Mouse (Mus musculus) midbrain, embryonic 16.5 days (tissue): ENCODE measurements around the gene Itga4. TPM values are rescaled to one million over a fixed set of nuclear protein-coding genes. Genes with fewer than 3 reads are reported as not detected.

Source experiments
- ATAC-seq: fragments of 200-750 bp; cut with Nextera tagmentation; 2 replicates; pipeline ENCODE4 v1.8.0; 2017; ENCODE audit warnings: moderate TSS enrichment
- H3K27ac ChIP-seq: fragments of 300-500 bp; sonication (generic); 2 replicates; pipeline ENCODE4 v1.5.1; 2014; ENCODE audit warnings: mild to moderate bottlenecking, low read length, mixed read lengths
- H3K27me3 ChIP-seq: fragments of 300-500 bp; sonication (generic); 2 replicates; pipeline ENCODE4 v1.6.1; 2014; ENCODE audit warnings: low read depth, low read length, mixed read lengths; ENCODE audit not compliant: control insufficient read depth, insufficient read depth
- H3K36me3 ChIP-seq: fragments of 300-500 bp; sonication (generic); 2 replicates; pipeline ENCODE4 v1.6.1; 2014; ENCODE audit warnings: mild to moderate bottlenecking, low read length, moderate library complexity, mixed read lengths; ENCODE audit not compliant: control insufficient read depth, insufficient read depth
- H3K4me1 ChIP-seq: fragments of 300-500 bp; sonication (generic); 2 replicates; pipeline ENCODE4 v1.6.1; 2014; ENCODE audit warnings: mild to moderate bottlenecking, low read length, mixed read lengths; ENCODE audit not compliant: control insufficient read depth, insufficient read depth
- H3K4me2 ChIP-seq: fragments of 300-500 bp; sonication (generic); 2 replicates; pipeline ENCODE4 v1.6.1; 2014; ENCODE audit warnings: mild to moderate bottlenecking, low read length, mixed read lengths
- H3K4me3 ChIP-seq: fragments of 300-500 bp; sonication (generic); 2 replicates; pipeline ENCODE4 v1.5.1; 2014; ENCODE audit warnings: low read depth, mild to moderate bottlenecking, low read length, moderate library complexity, mixed read lengths
- H3K9ac ChIP-seq: fragments of 300-500 bp; sonication (generic); 2 replicates; pipeline ENCODE4 v1.6.1; 2014; ENCODE audit warnings: low read depth, low read length, mixed read lengths
- H3K9me3 ChIP-seq: fragments of 300-500 bp; sonication (generic); replicated peaks from 2 replicates; pipeline ENCODE4 v1.6.1; 2014; ENCODE audit warnings: mild to moderate bottlenecking, low read length, mixed read lengths; ENCODE audit not compliant: control insufficient read depth, poor library complexity, severe bottlenecking
- WGBS: fragments of 180-500 bp; shearing (Covaris S2); extraction: QIAGEN DNeasy Blood & Tissue Kit; methylation state at CpG from one replicate; pipeline ENCODE4 v1.1.7; 2014; 5-methylcytosine and 5-hydroxymethylcytosine counted together
- polyA plus RNA-seq: library from polyadenylated mRNA; unstranded; fragments of >200 nt; fragmentation: Nextera tagmentation; extraction: Ambion mirVana; gene quantifications from 2 replicates; pipeline ENCODE4 v1.2.1, GENCODE M21; 2015

Itga4 gene
- polyA plus RNA-seq, 1 experiment from 2014 or later, result 2.2 TPM

GRCm38 (mm10) chr2:79371326-79372153, 116.3 kb downstream of the Itga4 start:
- Histone ChIP-seq H3K4me1 (no peaks in the 10 kb centered on the region), H3K9ac (no peak overlapping the region), H3K4me2 (no peak overlapping the region), H3K27ac (no peak overlapping the region), H3K36me3 (no peaks in the 10 kb centered on the region), H3K4me3 (no peak overlapping the region), H3K9me3 (no peaks in the 10 kb centered on the region), H3K27me3 (no peaks in the 10 kb centered on the region)
- ATAC-seq, result no peak
- WGBS, result 93% methylated on average over 7 of the region's 7 CpGs

- Histone ChIP-seq H3K9me3 (no peaks in the 10 kb centered on the region), H3K4me3 (no peak overlapping the region), H3K9ac (no peak overlapping the region), H3K4me1 (no peaks in the 10 kb centered on the region), H3K27me3 (no peaks in the 10 kb centered on the region), H3K4me2 (no peak overlapping the region), H3K36me3 (no peaks in the 10 kb centered on the region), H3K27ac (no peak overlapping the region)
- 77% methylated on average over 2 of the region's 2 CpGs for WGBS
- ATAC-seq, result no peak
Observed at GRCm38 (mm10) chr2:79372154-79372467, 116.9 kb downstream of the Itga4 start.

GRCm38 (mm10) chr2:79372486-79373200, 117.4 kb downstream of the Itga4 start:
- no peak overlapping the region for H3K4me2 ChIP-seq
- H3K36me3 ChIP-seq, result no peaks in the 10 kb centered on the region
- H3K4me3 ChIP-seq, result no peak overlapping the region
- no peak overlapping the region for H3K27ac ChIP-seq
- no peaks in the 10 kb centered on the region for H3K27me3 ChIP-seq
- ATAC-seq, result no peak
- no peaks in the 10 kb centered on the region for H3K9me3 ChIP-seq
- no peaks in the 10 kb centered on the region for H3K4me1 ChIP-seq
- 58% methylated on average over 6 of the region's 6 CpGs for WGBS
- H3K9ac ChIP-seq, result no peak overlapping the region

GRCm38 (mm10) chr2:79378346-79379086, 123.3 kb downstream of the Itga4 start:
- 49% methylated on average over 8 of the region's 8 CpGs for WGBS
- Histone ChIP-seq H3K4me2 (no peak overlapping the region), H3K9me3 (no peaks in the 10 kb centered on the region), H3K4me1 (peaks cover 3% of the 10 kb centered on the region; the same call in 1 of the 2 replicates), H3K27ac (no peak overlapping the region), H3K36me3 (no peaks in the 10 kb centered on the region), H3K9ac (no peak overlapping the region), H3K27me3 (no peaks in the 10 kb centered on the region), H3K4me3 (no peak overlapping the region)
- no peak for ATAC-seq

- Histone ChIP-seq H3K27ac (no peak overlapping the region), H3K4me3 (no peak overlapping the region), H3K4me2 (no peak overlapping the region), H3K9me3 (no peaks in the 10 kb centered on the region), H3K4me1 (peaks cover 3% of the 10 kb centered on the region; the same call in 1 of the 2 replicates), H3K36me3 (no peaks in the 10 kb centered on the region), H3K27me3 (no peaks in the 10 kb centered on the region), H3K9ac (no peak overlapping the region)
- no peak for ATAC-seq
- WGBS, result 11% methylated on average over 12 of the region's 12 CpGs
Observed at GRCm38 (mm10) chr2:79379087-79380041, 124.1 kb downstream of the Itga4 start.

Other genes with a start within 250 kb of the Itga4 start
- 12.8 and 22.7 TPM in 2 replicates for gene Neurod1, start 201.3 kb downstream of the Itga4 start, polyA plus RNA-seq
- 0.84 and 1.9 TPM in 2 replicates for gene Cerkl, start 201.4 kb downstream of the Itga4 start, polyA plus RNA-seq